Mouse (Mus musculus) brain, embryonic 18.5 days (tissue): ENCODE results near the gene Gpr68.

ENCODE experiments used
- DNase-seq: peaks from one replicate; pipeline ENCODE4 v3.0.0-alpha.2; 2012; ENCODE audit warnings: low read depth, low spot score

Gene Gpr68

DNA sequence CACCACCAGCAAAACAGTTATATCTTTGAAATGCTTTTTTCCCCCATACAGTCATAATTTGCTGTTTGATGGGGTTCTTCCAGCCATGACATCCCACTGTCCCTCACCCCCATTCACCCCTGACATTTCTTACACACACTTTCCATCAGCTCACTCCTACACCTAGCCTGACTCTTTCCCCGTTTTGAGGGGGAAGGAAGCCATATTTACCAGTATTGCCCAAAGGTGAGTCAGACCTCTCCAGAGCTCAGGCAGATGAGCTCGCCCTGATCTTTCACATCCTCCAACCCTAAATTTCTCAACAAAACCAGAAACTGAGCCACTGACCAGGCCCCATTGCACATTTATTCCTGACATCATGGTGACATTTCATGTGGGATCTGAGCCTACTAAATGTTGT, 36.2 kb downstream of the Gpr68 start:
- no peak for DNase-seq

DNA sequence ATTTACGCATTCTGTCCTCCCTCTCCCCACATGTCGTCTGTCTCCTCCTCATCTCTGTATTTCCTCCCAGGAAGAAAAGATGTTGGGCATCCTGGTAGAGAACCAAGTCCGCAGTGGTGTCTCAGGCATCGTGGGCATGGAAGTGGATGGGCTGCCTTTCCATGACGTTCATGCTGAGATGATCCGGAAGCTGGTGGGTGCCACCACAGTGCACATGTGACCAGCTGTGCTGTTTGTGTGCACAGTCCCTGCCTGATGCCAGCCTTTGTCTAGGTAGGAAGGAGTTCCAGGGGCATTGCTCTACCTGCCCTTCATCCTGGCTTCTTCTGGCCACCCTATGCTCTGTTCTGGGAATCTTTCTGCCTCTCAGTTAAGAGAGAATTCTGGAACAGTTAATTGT, 36.8 kb downstream of the Gpr68 start:
- DNase-seq, result no peak

DNA sequence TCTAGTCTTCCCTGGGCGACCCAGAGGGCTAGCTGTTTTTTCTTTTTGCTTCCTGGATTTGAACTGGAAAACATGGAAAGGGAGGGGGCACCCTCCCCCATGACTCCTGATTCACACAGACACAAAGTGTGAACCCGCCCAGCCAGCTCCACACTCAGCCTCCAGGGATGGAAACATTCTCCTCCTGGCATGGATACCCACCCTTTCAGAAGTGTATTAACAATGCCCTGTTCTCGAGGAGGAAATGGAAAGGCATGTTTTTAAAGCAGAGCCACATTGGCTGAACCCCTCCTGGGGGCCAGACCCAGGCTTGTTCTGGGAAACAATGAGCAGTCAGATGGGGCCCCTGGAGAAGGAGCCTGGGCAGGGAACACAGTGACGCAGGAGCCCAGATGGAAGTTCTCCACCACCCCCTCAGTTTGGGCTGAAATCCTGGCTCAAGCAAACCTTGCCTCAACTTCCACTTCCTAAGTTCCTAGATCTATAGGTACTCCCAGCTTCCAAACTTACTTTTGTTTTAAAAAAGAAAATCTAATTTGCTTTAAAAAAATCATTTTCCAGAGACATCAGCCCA, 39.9 kb downstream of the Gpr68 start:
- DNase-seq, result no peak

DNA sequence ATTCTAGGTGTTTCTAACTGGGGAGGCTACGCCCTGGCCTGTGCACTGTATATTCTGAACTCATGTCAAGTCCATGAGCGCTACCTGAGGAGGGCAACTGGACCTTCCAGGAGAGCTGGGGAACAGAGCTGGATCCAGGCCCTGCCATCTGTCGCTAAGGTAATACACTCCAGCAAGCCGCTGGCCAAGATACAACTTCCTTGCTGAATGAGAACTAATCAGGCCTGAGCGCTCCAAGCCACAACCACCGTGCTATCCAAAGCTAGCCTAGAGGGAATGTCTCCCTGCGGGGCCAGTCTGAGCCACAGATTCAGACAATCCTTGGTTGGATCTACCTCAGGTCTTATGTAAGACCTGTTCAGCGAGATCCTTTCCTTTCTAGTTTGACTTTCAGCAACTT, 40.9 kb downstream of the Gpr68 start:
- no peak for DNase-seq

DNA sequence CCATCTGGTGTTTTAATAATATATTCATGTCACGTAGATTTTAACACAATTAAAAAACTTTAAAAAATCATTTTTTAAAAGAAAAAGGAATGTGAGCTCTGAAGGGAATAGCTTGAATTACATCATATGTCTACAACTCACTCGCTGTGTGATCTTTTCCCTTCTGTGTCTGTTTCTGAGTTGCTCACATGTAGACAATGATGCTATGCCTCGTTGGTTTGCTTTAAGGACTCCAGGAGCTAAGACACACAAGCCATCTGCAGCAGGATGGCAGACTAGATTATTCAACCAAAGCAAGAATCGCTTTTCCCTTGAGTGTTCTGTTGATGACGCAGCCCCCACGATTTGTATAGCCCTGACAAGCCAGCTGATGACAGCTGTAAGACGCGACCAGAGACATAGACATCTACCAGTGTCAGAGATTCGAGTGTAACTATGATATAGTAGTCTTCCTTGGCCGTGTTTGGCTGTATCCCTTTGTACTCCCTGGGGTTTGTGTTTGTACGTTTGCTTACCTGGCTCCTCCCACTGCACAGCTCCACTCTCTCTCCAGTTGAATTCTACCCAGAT, 42.4 kb downstream of the Gpr68 start:
- no peak for DNase-seq

DNA sequence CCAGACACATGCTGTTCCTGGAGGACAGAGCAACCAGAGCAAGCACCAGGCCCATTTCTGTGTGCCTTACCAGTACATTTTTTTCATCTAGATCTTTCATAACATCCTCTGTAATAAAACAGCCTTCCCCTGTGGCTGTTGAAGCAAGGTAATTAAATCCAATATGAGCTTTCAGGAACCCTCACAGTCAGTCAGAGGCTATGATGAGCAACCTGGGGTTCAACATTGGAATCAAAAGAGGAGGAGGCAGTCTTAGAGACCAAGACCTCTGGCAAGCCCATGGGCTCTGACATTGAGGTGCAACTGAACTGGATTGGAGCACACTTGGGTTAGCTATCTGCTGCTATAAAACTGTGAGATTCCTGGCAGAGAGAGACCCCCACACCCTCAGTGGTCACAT, 42.9 kb downstream of the Gpr68 start:
- no peak for DNase-seq

DNA sequence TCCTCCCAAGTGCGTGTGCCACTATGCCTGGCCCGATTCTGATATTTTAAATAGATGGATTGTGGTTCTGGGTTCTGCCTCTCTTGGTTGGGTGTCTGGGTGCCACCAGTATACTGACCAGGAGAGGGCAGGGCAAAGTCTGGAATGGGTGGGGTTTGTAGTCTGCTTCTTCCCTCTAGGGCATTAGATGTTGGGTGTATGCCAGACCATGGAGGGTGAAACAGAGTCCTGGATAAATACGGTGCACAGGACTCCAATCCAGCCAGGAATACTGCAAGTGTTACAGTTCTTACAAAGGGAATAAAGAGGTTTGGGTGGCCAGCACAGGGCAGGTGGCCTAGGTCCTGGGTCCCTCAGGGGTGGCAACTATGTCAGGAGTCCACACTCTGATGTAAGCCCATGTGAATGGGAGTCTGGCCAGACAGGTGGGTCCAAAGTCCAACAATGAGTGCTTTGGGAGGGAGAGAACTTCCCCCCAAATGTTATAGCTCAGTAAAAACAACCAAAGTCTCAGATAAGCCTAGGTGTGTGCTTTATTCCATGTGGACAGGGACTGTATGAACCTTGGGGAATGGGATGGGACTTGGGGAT, 45.0 kb downstream of the Gpr68 start:
- DNase-seq, result no peak

DNA sequence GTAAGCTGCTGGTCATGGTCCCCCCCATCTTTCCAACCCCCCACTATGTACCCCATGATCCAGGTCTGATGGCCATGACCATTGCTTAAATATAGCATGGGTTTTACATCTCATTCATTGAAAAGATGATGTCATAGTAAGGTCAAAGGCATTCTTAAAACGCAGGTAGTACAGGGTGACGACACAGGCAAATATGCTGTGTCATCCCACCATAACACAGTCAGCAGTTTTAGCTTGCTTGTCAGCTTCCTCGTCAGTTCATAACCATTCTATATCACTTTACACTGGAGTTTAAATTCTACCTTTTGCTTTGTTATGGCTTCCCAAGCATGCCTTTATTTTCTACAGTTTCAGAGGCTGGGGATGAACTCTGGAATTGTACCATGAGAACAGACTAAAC, 45.7 kb downstream of the Gpr68 start:
- DNase-seq, result no peak

DNA sequence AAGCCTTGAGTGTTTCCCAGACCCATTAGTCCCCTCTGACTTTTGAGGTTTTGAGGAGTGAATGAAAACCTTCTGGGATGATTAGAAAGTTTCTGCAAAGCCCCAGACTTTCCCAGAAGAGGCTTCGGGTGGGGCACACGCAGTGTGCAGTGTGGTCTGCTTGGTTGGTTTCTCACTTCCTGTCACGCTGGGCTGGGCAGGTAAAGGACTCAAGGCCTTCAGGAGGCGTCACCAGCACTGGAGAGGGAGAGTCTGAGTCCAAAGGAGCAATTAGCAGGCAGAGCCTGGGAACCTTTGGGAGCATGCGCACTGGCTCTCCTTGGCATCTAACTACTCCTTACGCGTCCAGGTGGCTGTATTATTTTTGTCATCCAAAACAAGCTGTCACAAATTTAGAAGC, 50.2 kb downstream of the Gpr68 start:
- DNase-seq, result no peak

DNA sequence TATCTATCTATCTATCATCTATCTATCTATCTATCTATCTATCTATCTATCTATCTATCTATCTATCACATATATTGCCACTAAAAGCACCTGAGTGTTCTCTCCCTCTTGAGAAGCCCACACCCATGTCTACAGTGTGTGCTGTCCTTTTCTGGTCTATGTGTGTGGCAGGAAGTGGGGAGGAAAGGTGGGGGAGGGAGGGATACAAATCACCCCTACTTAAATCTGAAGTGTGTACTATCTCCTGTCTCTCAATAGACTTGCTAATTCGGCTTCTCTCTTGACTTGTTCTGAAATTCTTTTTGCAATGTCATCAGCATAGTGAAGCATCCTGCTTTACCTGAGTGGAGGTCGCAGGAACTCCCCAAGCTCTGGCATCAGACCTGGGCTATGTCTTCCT, 51.7 kb downstream of the Gpr68 start:
- DNase-seq, result no peak

DNA sequence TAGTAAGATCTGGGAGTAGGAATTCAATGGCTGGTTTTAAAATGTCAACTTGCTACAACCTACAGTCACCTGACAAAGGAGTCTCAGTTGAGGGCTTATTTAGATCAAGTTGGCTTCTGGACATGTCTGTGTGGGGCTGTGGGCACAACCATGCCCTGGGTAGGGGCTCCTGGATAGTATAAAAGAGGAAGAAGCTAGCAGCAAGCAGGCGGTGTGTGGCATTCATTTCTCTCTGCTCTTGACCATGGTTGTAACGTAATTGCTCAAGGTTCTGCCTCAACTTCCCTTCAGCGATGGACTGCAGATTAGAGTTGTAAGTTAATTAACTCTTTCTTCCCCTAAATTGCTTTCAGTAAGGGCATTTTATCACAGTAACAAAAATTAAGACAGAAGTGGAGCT, 55.6 kb downstream of the Gpr68 start:
- no peak for DNase-seq

DNA sequence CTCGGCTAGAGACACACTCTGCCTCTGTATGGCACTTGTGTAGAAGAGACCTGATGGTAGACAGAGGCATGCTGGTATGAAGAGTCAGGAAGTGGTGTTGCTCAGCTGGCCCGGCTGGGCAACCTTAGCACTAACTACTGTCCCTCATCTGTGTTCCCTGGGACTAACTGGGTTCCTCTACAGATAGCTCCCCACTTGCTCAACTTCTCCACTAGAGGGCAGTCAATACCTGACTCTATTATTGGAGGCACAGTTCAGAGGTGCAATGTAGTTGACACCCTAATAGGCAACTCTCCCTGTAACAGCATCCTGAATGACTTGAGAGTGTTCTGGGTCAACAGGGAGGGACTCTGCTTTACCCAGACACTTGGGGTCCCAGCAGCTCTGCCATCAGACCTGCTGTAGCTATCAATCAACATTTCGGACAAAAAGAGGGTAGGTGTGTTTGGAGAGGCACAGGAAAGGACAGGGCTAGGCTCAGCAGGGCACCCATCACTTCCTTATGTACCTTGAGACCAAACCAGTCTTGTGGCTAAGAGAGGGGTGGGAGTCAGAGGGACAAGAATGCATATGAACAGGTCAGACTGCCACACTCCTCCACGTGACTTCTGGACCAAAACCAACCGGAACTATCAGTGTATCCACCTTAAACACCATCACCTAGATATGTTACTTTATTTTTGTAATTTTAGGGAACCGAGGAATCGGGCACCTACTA, 58.4 kb downstream of the Gpr68 start:
- no peak for DNase-seq

DNA sequence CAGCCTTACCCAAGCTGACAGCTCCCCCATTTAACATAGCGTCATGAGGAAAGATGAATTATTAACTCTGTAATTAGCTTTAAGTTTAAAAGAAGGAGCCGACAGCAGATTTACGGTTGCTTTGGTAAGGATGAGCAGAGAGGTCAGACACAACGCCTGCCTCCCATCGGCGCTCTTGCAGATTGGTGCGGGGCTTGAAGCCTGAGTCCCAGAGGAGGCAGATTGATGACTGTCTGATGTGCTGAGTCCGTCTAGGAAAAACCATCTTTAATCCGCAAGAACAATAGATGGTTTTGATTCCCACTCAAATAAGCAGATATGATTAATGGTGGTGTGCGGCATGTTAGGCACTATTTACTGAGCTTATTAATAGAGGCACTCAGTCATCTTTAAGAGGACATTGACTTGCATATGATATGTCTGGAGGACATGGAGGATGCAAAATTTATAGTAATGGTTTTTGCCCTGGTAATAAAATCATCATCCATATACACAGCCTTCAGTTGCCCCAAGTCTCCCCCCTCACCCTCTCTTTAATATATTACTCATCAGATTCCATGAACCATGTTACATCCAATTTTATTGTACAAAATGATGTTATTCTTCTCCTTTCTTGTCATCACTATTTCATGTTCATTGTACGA, 60.4 kb downstream of the Gpr68 start:
- DNase-seq, result no peak

DNA sequence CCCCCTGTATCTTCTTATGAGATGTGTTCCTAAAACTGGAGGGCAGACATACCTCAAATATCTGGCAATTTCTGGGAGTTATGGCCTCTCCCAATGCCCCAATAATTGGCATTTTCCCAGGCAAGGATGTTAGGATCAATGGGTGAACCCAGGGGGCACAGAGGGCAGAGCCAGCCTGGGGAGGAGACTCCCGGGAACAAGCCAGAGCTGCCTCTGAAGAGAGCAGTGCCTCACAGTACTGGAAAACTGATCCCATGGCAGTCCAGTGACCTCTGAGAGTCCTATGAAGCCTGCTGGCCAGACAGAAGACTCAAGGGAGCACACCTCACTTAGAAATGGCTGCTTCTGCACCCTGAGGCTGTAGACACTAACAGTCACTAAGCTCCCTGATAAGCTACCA, 61.4 kb downstream of the Gpr68 start:
- DNase-seq, result no peak

DNA sequence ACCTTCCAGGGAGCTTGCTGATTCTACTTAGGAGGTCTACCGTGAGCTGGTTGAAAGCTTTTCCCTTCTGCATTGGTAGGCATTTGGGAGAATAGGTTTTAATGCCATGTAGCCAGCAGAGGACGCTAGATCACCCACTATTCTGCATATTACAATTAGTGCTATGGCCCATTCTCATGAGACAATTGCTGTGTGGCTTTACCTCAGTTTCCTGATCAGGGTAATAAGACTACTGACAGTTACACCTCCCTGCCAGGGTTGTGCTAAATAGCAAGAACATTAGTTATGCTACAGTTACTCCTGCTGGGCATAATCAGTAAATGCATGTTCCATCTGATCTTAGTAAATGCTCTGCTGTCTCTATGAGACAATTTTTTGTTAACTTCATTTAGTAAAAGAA, 62.2 kb downstream of the Gpr68 start:
- DNase-seq, result no peak

DNA sequence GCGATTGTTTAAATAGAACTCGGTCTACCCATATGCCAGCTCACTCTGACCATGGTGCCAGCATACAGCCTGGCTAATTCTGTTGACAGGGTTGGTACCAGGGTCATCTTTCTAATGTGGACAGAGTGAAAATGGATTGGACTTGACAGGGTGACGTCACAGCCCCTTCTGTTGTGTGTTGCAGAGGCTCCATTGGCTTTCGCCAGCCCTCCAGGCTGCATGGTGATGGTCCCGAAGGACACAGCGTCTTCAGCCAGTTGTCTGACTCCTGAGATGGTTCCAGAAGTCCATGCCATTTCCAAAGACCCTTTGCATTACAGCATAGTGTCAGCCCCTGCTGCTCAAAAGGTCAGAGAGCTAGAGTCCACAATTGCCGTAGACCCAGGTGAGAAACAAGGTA, 63.5 kb downstream of the Gpr68 start:
- no peak for DNase-seq

DNA sequence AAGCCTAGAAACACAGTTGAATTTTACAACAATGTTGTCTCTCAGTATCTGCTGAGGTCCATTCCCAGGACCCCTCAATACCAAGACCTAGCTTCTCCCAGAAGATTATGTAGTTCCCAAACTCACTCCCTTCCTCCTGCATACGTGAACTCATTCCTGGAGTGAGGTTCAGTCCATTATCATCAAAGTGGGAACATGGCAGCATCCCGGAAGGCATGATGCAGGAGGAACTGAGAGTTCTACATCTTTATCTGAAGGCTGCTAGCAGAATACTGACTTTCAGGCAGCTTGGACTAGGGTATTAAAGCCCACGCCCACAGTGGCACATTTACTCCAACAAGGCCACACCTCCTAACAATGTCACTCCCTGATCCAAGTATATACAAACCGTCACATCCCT, 64.8 kb downstream of the Gpr68 start:
- no peak for DNase-seq

DNA sequence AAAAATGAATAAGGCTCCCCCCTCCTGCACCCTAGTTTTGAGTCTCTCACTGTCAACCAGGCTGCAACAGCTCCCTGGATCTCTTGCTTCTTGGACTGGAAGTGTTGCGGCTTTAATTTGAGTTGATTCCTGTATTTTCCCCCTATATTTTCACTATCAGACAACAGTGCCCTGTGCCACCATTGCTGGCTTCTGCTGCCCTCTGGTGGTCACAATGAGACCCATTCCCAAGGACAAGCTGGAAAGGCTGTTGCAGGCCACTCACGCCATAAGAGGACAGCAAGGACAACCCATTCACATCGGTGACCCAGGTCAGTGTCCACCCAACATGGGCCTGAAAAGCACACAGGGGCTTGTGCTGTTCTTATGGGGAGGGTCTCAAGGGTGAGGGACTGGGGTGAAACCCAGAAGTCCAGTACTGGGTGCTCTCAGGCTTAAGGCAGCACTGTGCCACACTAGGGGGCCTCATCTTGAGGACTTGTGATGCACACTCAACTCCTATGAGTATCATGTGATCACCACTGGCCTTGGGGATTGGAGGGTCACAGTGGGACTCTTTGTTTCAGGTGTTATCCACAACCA, 66.7 kb downstream of the Gpr68 start:
- peak; percentile 54 for DNase-seq

DNA sequence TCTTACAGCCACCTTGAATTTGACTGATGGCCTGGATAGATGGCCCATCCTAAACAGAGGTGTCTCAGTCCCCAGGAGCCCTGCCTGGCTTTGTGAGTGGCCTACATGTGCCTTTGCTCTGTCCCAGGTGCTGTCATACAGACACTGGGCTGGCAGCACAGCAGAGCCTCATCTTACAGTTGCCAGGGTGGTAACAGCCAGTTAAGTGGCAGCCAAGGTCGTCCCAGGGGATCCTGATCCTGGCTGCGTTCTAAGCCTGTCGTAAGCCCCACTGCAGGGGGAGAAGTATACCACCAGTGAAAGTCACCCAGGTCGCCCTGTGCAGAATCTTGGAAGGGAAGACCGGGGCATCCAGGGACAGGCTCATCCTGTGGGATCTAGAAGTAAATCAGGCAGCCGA, 68.1 kb downstream of the Gpr68 start:
- DNase-seq, result no peak

DNA sequence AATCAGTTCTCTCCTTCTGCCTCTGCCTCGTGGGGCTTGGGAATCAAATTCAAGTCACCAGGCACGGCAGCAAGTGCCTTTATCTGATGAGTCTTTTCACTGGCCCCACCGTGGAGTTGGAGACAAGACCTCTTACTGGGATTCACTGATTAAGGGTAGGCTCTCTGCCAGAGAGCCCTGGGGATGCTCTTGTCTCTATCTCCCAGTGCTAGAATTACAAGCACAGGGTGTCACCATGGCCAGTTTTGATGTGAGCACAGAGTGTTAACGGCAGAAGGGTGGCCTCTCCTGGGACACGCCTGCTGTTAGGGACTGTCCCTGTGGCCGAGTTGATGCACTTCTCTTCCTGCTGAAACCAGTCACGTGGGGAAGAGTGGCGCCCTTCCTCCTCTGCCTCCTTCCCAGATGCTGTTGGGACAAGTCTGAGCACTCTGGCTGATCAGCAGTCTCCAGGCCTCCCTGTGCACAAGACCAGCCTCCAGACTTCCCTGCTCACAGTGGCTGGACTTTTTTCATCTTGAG, 68.9 kb downstream of the Gpr68 start:
- no peak for DNase-seq

DNA sequence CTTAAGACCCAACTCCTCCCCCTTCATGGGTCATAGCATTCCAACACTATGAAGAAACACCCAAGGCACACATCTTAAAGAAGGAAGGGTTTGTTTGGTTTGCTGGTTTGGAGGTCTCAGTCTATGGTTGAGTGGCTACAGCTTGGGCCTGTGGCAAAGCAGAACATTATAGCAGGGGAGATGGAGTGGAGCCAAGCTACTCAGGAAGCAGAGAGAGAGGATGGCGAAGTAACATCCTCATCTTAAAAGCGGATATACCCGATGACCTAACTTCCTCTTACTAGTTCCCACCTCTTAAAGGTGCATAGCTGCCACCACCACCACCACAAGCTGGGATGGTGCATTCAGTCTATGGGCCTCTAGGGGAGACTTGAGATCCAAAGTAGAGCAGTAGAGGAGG, 70.8 kb downstream of the Gpr68 start:
- DNase-seq, result no peak
